Mouse (Mus musculus) stomach, postnatal 0 days (tissue): ENCODE measurements around the gene Lgals7.

Experiments used
- CTCF ChIP-seq: IDR thresholded peaks from 2 replicates; pipeline ENCODE4 v1.5.1; 2016; ENCODE audit warnings: antibody characterized with exemption, low read depth, mild to moderate bottlenecking, moderate library complexity
- EP300 ChIP-seq: optimal IDR thresholded peaks from 2 replicates; pipeline ENCODE3; 2016; ENCODE audit warnings: antibody characterized with exemption

DNA sequence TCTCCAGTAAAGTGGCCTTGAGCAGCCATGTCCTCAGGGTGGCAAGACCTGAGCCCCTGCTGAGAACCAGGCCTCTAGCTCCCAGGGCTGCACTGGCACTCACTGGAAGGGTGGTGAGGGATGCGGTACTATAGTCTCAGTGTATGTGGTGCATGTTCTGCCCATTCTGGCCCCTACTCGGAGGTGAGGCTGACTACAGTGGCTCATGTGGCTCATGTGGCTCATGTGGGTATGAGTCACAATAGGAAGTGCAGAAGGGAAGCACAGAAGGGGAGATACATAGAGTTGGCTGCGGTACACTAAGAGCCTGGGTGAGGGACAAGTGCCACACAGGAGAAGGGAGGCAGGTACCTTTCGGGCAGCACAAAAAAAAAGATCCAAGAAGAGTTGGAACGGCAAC is 43.5 kb downstream of the Lgals7 start:
- TF ChIP-seq CTCF (no peak), EP300 (no peak)
